Comparison of ENCODE assay signal across 50 mouse cellular contexts in the genomic region with DNA sequence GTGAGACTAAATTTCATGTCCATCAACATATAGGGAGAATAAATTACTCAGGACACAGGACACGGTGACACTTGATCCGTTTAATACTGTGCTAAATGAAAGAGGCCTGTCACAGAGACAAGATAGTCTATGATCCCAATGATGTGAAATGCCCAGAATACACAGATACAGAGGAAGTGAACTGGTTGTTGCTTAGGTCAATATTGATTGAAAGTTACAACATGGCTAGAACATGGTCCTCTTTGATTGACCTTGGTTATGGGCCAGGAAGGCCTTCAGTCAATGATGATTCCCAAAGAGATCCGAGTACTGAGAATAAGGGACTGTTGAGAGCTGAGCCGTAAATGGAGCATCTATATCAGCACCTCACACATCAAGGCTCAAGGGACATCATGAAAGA. TPM values are rescaled to one million over a fixed set of nuclear protein-coding genes. Genes with fewer than 3 reads are reported as not detected.
"Had no signal": no experiment of that assay in that cellular context is flagged by ENCODE, and none has a peak within 500 bp of the region (broad histone marks: within the 10 kb centered on the region; RNA-seq: fewer than 3 reads in every experiment).

No protein-coding gene starts in this region.

- H3K27me3 ChIP-seq: heart, embryonic 12.5 days; heart, embryonic 13.5 days; heart, embryonic 15.5 days; hindbrain, embryonic 12.5 days; hindbrain, embryonic 13.5 days; hindbrain, embryonic 15.5 days; intestine, embryonic 15.5 days; kidney, embryonic 15.5 days had no signal

- H3K27ac ChIP-seq: heart, adult 2 months; heart, embryonic 10.5 days; heart, embryonic 13.5 days; heart, embryonic 15.5 days; hindbrain, embryonic 10.5 days; hindbrain, embryonic 12.5 days; hindbrain, embryonic 13.5 days; hindbrain, embryonic 14.5 days; hindbrain, embryonic 15.5 days; hindbrain, postnatal 0 days; intestine, embryonic 15.5 days; kidney, embryonic 15.5 days; kidney, postnatal 0 days; layer of hippocampus, adult 2 months had no signal

- H3K36me3 ChIP-seq: heart, embryonic 10.5 days; heart, embryonic 12.5 days; heart, embryonic 13.5 days; heart, embryonic 15.5 days; hindbrain, embryonic 10.5 days; hindbrain, embryonic 12.5 days; hindbrain, embryonic 13.5 days; hindbrain, embryonic 15.5 days; intestine, embryonic 15.5 days; kidney, embryonic 15.5 days had no signal

- ATAC-seq: hindbrain, embryonic 16.5 days; hindbrain, postnatal 0 days; inflammation-experienced regulatory T-cells, adult 6 months; intestine, embryonic 15.5 days; intestine, embryonic 16.5 days; intestine, postnatal 0 days had no signal

- H3K9ac ChIP-seq: heart, embryonic 12.5 days; heart, embryonic 13.5 days; heart, embryonic 15.5 days; hindbrain, embryonic 12.5 days; hindbrain, embryonic 13.5 days; hindbrain, embryonic 14.5 days; hindbrain, embryonic 15.5 days; intestine, embryonic 15.5 days; kidney, embryonic 15.5 days had no signal

- H3K9me3 ChIP-seq: intestine, embryonic 15.5 days had no signal

- DNase-seq: heart, adult 2 months; heart, postnatal 10 days; heart, postnatal 14 days; heart, postnatal 36 days; heart, postnatal 4 days; kidney, adult 11 months; kidney, adult 18-20 months; kidney, adult 2 months; kidney, adult 8-10 months; kidney, adult 9 months; kidney, postnatal 10 days; kidney, postnatal 14 days; kidney, postnatal 25 days; kidney, postnatal 36 days; kidney, postnatal 4 days; layer of hippocampus, adult 9-11 months had no signal

- H3K4me3 ChIP-seq: heart, adult 2 months; heart, embryonic 10.5 days; heart, embryonic 12.5 days; heart, embryonic 13.5 days; heart, embryonic 15.5 days; hindbrain, embryonic 10.5 days; hindbrain, embryonic 12.5 days; hindbrain, embryonic 13.5 days; hindbrain, embryonic 15.5 days; intestine, embryonic 15.5 days; kidney, embryonic 15.5 days; layer of hippocampus, adult 2 months had no signal

- H3K4me2 ChIP-seq: heart, embryonic 11.5 days; heart, embryonic 12.5 days; heart, embryonic 13.5 days; heart, embryonic 15.5 days; hindbrain, embryonic 12.5 days; hindbrain, embryonic 13.5 days; hindbrain, embryonic 14.5 days; hindbrain, embryonic 15.5 days; intestine, embryonic 15.5 days; kidney, embryonic 15.5 days had no signal

- H3K4me1 ChIP-seq: heart, embryonic 10.5 days; heart, embryonic 12.5 days; heart, embryonic 13.5 days; heart, embryonic 15.5 days; hindbrain, embryonic 10.5 days; hindbrain, embryonic 12.5 days; hindbrain, embryonic 13.5 days; hindbrain, embryonic 15.5 days; intestine, embryonic 15.5 days; kidney, embryonic 15.5 days had no signal

RNA-seq across cellular contexts. Expression of gene Cyp3a16, which starts 15.1 kb away (rescaled TPM):
- total RNA-seq: heart, adult 2 months; heart, adult 8-10 months; heart, postnatal 10 days; heart, postnatal 14 days; heart, postnatal 25 days; heart, postnatal 36 days; heart, postnatal 4 days; hematopoietic stem cell, adult 5-6 weeks; hindbrain, postnatal 0 days; layer of hippocampus, adult 18-20 months; layer of hippocampus, adult 2 months; layer of hippocampus, adult 8-10 months; layer of hippocampus, postnatal 10 days; layer of hippocampus, postnatal 14 days; layer of hippocampus, postnatal 25 days had no signal
- polyA plus RNA-seq: heart, adult 2 months; heart, embryonic 10.5 days; heart, embryonic 11.5 days; heart, embryonic 12.5 days; heart, embryonic 13.5 days; heart, embryonic 14.5 days; heart, embryonic 15.5 days; heart, postnatal 0 days; hindbrain, embryonic 10.5 days; hindbrain, embryonic 11.5 days; hindbrain, embryonic 12.5 days; hindbrain, embryonic 13.5 days; hindbrain, embryonic 14.5 days; hindbrain, embryonic 15.5 days; hindbrain, embryonic 16.5 days; hindbrain, postnatal 0 days; inflammation-experienced regulatory T-cells, adult 6 months; intestine, embryonic 14.5 days; intestine, embryonic 15.5 days; intestine, postnatal 0 days; kidney, adult 2 months; kidney, embryonic 14.5 days; kidney, embryonic 15.5 days; kidney, embryonic 16.5 days; kidney, postnatal 0 days; large intestine, adult 2 months had no signal
